Mouse (Mus musculus): ENCODE measurements around the gene Smim5. TPM values are rescaled to one million over a fixed set of nuclear protein-coding genes. Genes with fewer than 3 reads are reported as not detected.

Smim5 gene
- polyA plus RNA-seq, 1 experiment from 2014 or later = 4.1 TPM

GRCm38 (mm10) chr11:115898446-115898845, 1.3 kb upstream of the Smim5 start:
- no peak overlapping the region for H3K4me3 ChIP-seq (replicated peaks)
- 81% methylated on average over 7 of the region's 7 CpGs for WGBS
- no peaks in the 10 kb centered on the region for H3K9me3 ChIP-seq (replicated peaks)
- no peaks in the 10 kb centered on the region for H3K27me3 ChIP-seq
- H3K27ac ChIP-seq = peak overlapping the region; percentile 90
- H3K4me2 ChIP-seq = no peak overlapping the region
- 0 out of 2 replicates have a peak overlapping the region, but pooled peaks have one; percentile 0 for H3K9ac ChIP-seq
- no peak for ATAC-seq (replicated peaks; ENCODE audit: low FRiP score)
- peaks cover 50% of the 10 kb centered on the region for H3K4me1 ChIP-seq
- H3K36me3 ChIP-seq = peaks cover 31% of the 10 kb centered on the region

- peak overlapping the region; percentile 90 for H3K27ac ChIP-seq
- H3K4me1 ChIP-seq = peaks cover 54% of the 10 kb centered on the region
- H3K4me3 ChIP-seq (replicated peaks) = no peak overlapping the region
- H3K4me2 ChIP-seq = no peak overlapping the region
- H3K9ac ChIP-seq = 0 out of 2 replicates have a peak overlapping the region, but pooled peaks have one; percentile 0
- H3K27me3 ChIP-seq = no peaks in the 10 kb centered on the region
- 12% methylated on average over 4 of the region's 4 CpGs for WGBS
- H3K9me3 ChIP-seq (replicated peaks) = no peaks in the 10 kb centered on the region
- peaks cover 28% of the 10 kb centered on the region for H3K36me3 ChIP-seq
- no peak for ATAC-seq (replicated peaks; ENCODE audit: low FRiP score)
These were observed 880 bp upstream of the Smim5 start for GRCm38 (mm10) chr11:115898886-115899285.

DNA sequence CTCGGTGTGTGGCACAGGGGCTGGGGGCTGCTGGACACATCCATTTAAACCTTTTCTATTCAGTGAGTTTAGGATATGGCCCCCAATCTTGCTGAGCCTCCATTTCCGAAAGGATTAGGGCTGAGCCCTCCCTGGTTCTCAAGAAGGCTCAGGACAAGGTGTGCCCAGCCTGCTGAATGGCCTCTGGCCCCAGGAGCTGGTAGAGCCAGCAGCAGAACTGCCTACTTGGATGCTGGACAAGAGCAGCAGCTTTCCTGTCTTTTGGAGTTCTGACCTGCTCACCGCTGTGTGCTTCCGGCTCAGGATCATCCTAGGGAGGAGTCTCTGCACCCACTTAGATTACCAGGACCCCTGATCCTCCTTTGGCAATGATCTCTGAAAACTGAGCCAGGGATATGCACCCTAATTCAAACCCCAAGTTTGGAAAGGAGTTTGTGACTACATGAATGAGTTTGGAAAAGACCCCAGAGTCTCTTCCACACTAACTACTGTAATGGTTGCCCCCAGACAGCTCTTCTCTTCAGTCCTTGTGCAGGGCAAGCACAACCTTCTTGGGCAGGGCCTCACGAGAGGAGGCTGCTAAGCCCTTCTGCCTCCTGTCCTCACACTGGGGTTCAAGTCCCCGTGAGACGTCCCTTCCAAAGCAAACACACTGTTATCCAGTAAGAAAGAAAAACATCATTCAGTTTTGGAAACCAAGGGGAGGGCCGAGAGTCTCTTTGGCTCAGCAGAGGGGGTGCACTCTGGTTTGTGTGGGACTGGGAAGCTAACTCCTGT, 983 bp downstream of the Smim5 start:
- Histone ChIP-seq H3K36me3 (peaks cover 10% of the 10 kb centered on the region), H3K9me3 (replicated peaks) (no peaks in the 10 kb centered on the region), H3K27ac (peak overlapping the region; percentile 90), H3K4me2 (peak overlapping the region; percentile 48), H3K27me3 (no peaks in the 10 kb centered on the region), H3K4me3 (replicated peaks) (peak overlapping the region; percentile 9; the same call in 1 of the 2 replicates), H3K9ac (no peak overlapping the region), H3K4me1 (peaks cover 73% of the 10 kb centered on the region)
- WGBS = 49% methylated on average over 8 of the region's 8 CpGs
- ATAC-seq (replicated peaks; ENCODE audit: low FRiP score) = no peak

DNA sequence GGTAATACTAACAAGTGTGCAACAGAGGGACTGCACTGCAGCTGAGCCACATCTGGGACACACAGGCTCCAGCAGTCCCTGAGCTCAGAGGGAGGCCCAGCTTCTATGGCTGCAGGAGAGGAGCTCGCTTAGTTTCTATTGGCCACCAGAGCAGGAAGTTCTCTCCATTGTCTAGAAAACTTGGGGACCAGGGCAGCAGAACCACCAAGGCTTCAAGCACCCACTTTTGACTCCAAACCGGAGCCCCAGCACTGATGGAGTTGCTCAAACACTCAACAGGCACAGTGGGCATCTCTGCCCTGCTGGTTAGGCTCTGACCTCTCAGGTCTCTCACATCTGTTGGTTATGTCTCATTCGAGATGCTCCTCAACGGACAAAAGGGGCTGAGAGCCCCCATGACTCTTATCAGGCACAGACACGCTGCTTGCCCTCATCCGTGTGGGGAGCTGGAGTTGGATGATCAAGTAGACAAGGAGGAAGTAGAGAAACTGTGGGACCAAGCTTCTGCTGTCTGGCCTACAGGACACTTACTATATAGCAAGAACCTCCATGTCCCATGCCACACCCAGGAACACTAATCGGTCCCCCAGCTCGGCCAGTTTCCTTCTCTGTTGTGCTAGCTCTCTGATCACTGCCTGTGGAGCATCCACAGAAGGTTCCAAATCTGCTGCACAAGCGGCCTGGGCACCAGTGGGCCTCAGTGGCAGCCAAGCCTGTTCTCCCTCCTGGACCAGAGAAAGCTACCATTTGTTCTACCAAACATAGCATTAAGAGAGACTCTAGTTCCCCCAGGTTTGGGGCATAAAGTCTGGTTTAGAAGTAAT, 1.8 kb downstream of the Smim5 start:
- ATAC-seq (replicated peaks; ENCODE audit: low FRiP score) = no peak

GRCm38 (mm10) chr11:115902177-115902576, 2.4 kb downstream of the Smim5 start:
- Histone ChIP-seq H3K9me3 (replicated peaks) (no peaks in the 10 kb centered on the region), H3K36me3 (no peaks in the 10 kb centered on the region; the same call in 1 of the 2 replicates), H3K9ac (0 out of 2 replicates have a peak overlapping the region, but pooled peaks have one; percentile 1), H3K4me2 (no peak overlapping the region), H3K27ac (peak overlapping the region; percentile 33; the same call in 1 of the 2 replicates), H3K27me3 (no peaks in the 10 kb centered on the region), H3K4me1 (peaks cover 86% of the 10 kb centered on the region), H3K4me3 (replicated peaks) (no peak overlapping the region)
- 62% methylated on average over 5 of the region's 5 CpGs for WGBS
- no peak for ATAC-seq (replicated peaks; ENCODE audit: low FRiP score)

More for the DNA sequence above, 1.8 kb downstream of the Smim5 start:
- H3K4me3 ChIP-seq (replicated peaks) = no peak overlapping the region
- peak overlapping the region; percentile 10; the same call in 1 of the 2 replicates for H3K27ac ChIP-seq
- peaks cover 6% of the 10 kb centered on the region for H3K36me3 ChIP-seq
- H3K4me1 ChIP-seq = peaks cover 81% of the 10 kb centered on the region
- no peaks in the 10 kb centered on the region for H3K27me3 ChIP-seq
- H3K9me3 ChIP-seq (replicated peaks) = no peaks in the 10 kb centered on the region
- 84% methylated on average over 9 of the region's 9 CpGs for WGBS
- H3K4me2 ChIP-seq = peak overlapping the region; percentile 6; the same call in 1 of the 2 replicates
- H3K9ac ChIP-seq = 0 out of 2 replicates have a peak overlapping the region, but pooled peaks have one; percentile 1

GRCm38 (mm10) chr11:115902831-115903230, 3.1 kb downstream of the Smim5 start:
- peaks cover 86% of the 10 kb centered on the region for H3K4me1 ChIP-seq
- no peaks in the 10 kb centered on the region for H3K9me3 ChIP-seq (replicated peaks)
- no peak for ATAC-seq (replicated peaks; ENCODE audit: low FRiP score)
- H3K27ac ChIP-seq = peak overlapping the region; percentile 33
- H3K27me3 ChIP-seq = no peaks in the 10 kb centered on the region
- no peak overlapping the region for H3K4me2 ChIP-seq
- no peak overlapping the region for H3K9ac ChIP-seq
- H3K4me3 ChIP-seq (replicated peaks) = no peak overlapping the region
- 94% methylated on average over 1 of the region's 1 CpGs for WGBS
- no peaks in the 10 kb centered on the region for H3K36me3 ChIP-seq

- ATAC-seq (replicated peaks; ENCODE audit: low FRiP score) = peak; percentile 40; the same call in 1 of the 2 replicates
- Histone ChIP-seq H3K9me3 (replicated peaks) (no peaks in the 10 kb centered on the region), H3K4me1 (peaks cover 83% of the 10 kb centered on the region), H3K9ac (0 out of 2 replicates have a peak overlapping the region, but pooled peaks have one; percentile 0), H3K4me2 (no peak overlapping the region), H3K36me3 (no peaks in the 10 kb centered on the region), H3K27ac (peak overlapping the region; percentile 91), H3K4me3 (replicated peaks) (no peak overlapping the region), H3K27me3 (no peaks in the 10 kb centered on the region)
- 57% methylated on average over 11 of the region's 11 CpGs for WGBS
These were observed 3.8 kb downstream of the Smim5 start for GRCm38 (mm10) chr11:115903384-115904230.

DNA sequence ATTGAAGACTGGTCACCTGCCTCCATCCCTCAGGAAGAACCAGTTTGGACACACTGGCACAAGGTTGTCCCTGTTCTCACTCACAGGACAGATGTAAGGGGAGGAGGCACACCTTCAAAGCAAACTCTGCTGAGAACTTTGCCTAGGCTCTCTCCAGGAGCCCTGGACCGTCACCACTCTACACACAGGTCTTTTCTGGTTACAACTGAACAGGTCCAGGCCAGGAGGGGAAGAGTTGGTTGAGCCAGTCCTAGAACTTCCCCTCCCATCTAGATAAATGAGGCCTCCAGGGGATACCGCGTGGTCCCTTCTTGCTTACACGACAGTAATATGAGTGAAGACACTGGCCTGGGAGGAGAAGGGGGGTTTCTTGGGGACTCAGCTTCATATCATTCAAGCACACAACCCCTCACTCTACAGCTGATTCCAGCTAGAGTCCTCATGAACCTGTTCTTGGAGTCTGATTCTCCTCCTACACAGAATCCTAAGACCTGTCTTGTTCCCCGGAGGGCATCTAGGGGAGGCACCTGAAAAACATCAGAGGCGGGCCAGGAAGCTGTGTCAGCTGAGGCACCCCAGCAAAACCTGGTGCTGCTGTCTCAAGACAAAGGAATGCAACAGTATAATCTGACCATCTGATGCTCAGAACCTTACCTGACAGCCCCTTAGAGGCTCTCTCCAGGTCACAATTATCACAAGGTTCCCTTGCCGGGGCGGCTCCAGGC, 4.6 kb downstream of the Smim5 start:
- 0 out of 2 replicates have a peak overlapping the region, but pooled peaks have one; percentile 6 for H3K9ac ChIP-seq

DNA sequence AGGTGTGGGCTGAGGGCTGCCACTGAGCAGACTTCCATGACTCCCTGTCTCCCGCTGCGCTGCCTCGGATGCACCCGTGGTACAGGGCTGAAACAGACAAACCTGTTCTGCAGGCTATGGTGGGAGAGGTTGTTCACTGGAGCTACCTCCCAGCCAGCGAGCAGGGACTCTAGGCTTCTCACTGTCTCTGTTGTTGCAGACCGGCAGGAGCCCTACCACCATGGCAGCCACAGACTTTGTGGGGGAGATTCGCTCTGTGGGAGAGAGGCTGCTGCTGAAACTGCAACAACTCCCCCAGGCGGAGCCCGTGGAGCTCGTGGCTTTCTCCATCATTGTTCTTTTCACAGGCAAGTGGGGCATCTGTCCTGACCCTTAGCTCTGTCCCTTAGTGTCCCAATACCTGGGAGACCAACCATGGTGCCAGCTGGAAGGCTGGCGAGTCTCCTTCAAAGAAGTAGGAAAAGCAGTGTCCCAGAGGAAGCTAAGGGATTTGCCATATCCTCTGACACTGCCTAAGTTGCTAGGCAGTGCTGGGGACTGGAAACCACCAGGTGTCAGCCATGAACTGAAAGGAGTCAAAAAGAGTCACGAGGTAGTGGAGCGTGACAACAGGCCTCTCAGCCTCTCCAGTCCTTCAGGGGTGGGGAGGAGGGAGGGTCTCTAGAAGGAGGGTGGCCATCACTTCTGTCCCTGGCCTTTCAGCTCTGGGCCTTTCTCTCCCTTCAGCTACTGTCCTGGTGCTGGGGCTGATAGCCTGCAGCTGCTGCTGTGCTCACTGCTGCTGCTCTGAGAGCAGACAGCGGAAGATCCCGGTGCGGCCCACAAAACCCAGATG, 5.4 kb downstream of the Smim5 start:
- Histone ChIP-seq H3K4me3 (replicated peaks) (no peak overlapping the region), H3K36me3 (no peaks in the 10 kb centered on the region), H3K4me1 (peaks cover 67% of the 10 kb centered on the region), H3K4me2 (peak overlapping the region; percentile 29), H3K9me3 (replicated peaks) (no peaks in the 10 kb centered on the region), H3K9ac (0 out of 2 replicates have a peak overlapping the region, but pooled peaks have one; percentile 6), H3K27me3 (no peaks in the 10 kb centered on the region), H3K27ac (peak overlapping the region; percentile 91)
- ATAC-seq (replicated peaks; ENCODE audit: low FRiP score) = peak; percentile 58
- 39% methylated on average over 16 of the region's 16 CpGs for WGBS

More for the DNA sequence above, 4.6 kb downstream of the Smim5 start:
- H3K9me3 ChIP-seq (replicated peaks) = no peaks in the 10 kb centered on the region
- H3K27me3 ChIP-seq = no peaks in the 10 kb centered on the region
- peaks cover 75% of the 10 kb centered on the region for H3K4me1 ChIP-seq
- ATAC-seq (replicated peaks; ENCODE audit: low FRiP score) = 0 out of 2 replicates have a peak, but pooled peaks have one; percentile 1
- WGBS = 60% methylated on average over 8 of the region's 8 CpGs
- H3K4me3 ChIP-seq (replicated peaks) = no peak overlapping the region
- peak overlapping the region; percentile 29 for H3K4me2 ChIP-seq
- peak overlapping the region; percentile 91 for H3K27ac ChIP-seq
- no peaks in the 10 kb centered on the region for H3K36me3 ChIP-seq

DNA sequence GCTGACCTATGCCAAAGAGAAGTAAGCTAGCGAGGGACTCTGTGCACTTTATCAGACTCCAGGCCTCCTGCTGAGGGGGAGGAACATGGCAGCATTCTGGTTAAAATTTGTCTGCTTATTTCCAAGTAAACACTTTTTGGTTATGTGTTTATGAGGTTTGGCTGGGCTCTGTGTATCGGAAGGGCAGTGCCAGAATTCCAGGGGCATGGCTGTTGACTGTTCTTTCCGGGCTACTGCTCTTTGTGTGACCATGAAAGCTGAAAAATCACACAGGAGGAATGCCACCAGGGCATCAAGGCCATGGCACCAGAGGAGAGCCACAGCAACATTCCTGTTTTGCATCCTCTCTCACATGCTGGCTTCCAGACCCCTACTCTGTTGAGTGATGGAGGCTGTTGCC, 6.3 kb downstream of the Smim5 start:
- H3K4me1 ChIP-seq = peaks cover 58% of the 10 kb centered on the region
- no peak overlapping the region for H3K4me3 ChIP-seq (replicated peaks)
- no peaks in the 10 kb centered on the region for H3K36me3 ChIP-seq
- H3K4me2 ChIP-seq = no peak overlapping the region
- 77% methylated on average over 3 of the region's 3 CpGs for WGBS
- H3K27me3 ChIP-seq = no peaks in the 10 kb centered on the region
- no peaks in the 10 kb centered on the region for H3K9me3 ChIP-seq (replicated peaks)
- H3K9ac ChIP-seq = no peak overlapping the region
- ATAC-seq (replicated peaks; ENCODE audit: low FRiP score) = no peak
- peak overlapping the region; percentile 91 for H3K27ac ChIP-seq

Measured in kidney, embryonic 15.5 days (tissue).